Mouse (Mus musculus): ENCODE data around the gene Ap1s1.

DNA sequence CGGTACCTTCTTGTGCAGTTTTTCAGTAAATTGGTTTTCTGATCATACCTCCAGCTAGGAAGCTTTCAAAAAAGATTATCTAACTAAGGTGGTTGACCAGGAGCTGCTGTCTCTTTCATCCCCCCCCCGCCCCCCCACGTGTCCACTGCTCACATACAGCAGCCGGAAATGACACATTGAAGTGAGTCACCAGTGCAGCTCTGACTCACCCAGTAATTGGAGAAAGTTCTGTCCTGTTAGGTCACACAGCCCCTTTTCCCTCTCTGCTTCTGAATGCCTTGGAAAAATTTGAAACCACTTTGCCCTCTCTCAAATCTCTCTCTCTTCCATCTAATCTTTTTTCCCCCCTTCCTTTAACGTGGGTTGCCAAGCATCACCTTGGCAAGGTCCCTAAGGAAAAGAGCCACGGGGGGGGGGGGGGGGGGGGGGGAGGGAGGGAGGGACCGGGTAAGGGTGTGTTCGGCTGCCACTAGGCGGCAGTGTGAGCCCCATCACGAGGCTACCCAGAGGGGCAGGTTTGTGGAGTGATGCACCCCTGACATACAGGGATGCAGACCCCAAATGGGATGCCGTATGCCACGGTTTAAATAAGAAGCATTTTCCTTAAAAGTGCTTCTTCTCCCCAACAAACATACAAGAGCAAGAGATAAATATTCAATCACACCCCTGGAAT lies 16.0 kb upstream of the Ap1s1 start:
- TF ChIP-seq POLR2A (IDR thresholded peaks at IDR 0.05; ENCODE audit: low read depth, low read length) (no peak), CTCF (IDR thresholded peaks at IDR 0.05; ENCODE audit: extremely low read depth, insufficient read depth, insufficient read length, insufficient replicate concordance) (peak; percentile 33; the same call in 1 of the 2 replicates)

Measured in spleen, adult 2 months (tissue).